Mouse (Mus musculus): ENCODE data around the gene Tns1.

DNA sequence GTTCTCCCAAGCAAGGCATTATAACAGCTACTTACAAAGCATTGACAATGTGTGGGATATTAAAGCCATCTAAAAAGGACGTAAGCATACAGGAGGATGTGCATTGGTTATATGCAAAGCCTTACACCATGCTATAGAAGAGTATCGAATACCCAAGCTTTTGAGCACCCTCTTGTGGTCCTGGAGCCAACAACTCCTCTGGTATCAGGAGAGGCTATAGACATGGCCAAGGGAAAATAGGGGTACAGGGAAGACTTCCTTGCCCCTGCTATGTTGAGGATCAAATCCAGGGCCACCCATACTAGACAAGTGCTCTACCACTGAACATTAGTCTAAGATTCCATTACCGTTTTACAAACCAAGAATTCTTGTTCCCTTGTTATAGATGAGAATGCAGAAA lies 7.8 kb upstream of the Tns1 start:
- TF ChIP-seq POLR2A (IDR thresholded peaks at IDR 0.05; ENCODE audit: borderline replicate concordance, extremely low read depth, low read depth, low read length), result no peak
- no peak for TF ChIP-seq CTCF (IDR thresholded peaks at IDR 0.05; ENCODE audit: insufficient read depth, low read length)

Measured in lung, adult 2 months (tissue).